Comparison of ENCODE assay signal across 8 mouse cellular contexts in genomic region chr1:75000496-75000895, GRCm38 (mm10). TPM values are rescaled to one million over a fixed set of nuclear protein-coding genes. Genes with fewer than 3 reads are reported as not detected.
DNase-seq lines count a peak whose midpoint lies in the region; ATAC-seq and TF ChIP-seq lines count a peak whose summit lies in the region.

No protein-coding gene starts in this region.

- intact Hi-C loops in left cerebral cortex, postnatal 14 days (cut with DNase I): no loop called here

- DNase-seq in frontal cortex, adult 2 months (ENCODE audit: extremely low spot score in 1 of 2, low spot score in 1 of 2): peak; percentile 5 to 57
- DNase-seq in frontal cortex, postnatal 14 days (ENCODE audit: low spot score in 2 of 2): no peak
- peak; percentile 44 for DNase-seq in ovary, postnatal 36 days (ENCODE audit: low spot score)
- no peak for DNase-seq in ovary, adult 18-20 months (ENCODE audit: low spot score)
- peak; percentile 23 to 47 for DNase-seq in left cerebral cortex, postnatal 14 days (ENCODE audit: low spot score in 2 of 2)
- peak; percentile 11 for DNase-seq in spleen, adult 12 weeks (ENCODE audit: low spot score)

- WGBS in bone marrow, adult 2 months: 0% methylated on average over 1 of the region's 1 CpGs
- WGBS in embryonic facial prominence, embryonic 15.5 days: 3% methylated on average over 1 of the region's 1 CpGs

- no peak for ATAC-seq in embryonic facial prominence, embryonic 15.5 days (ENCODE audit: insufficient number of reproducible peaks, low FRiP score, low TSS enrichment, low read depth)

- no peak overlapping the region for H3K27ac ChIP-seq in bone marrow, adult 2 months (ENCODE audit: control insufficient read depth, insufficient read depth, low read depth, low read length, poor library complexity)
- H3K27ac ChIP-seq in embryonic facial prominence, embryonic 15.5 days (replicated peaks): peak overlapping the region; percentile 34; the same call in 1 of the 2 replicates

- H3K36me3 ChIP-seq in embryonic facial prominence, embryonic 15.5 days: no peaks in the 10 kb centered on the region

- H3K4me1 ChIP-seq in bone marrow, adult 2 months (ENCODE audit: control insufficient read depth, insufficient read depth, low read length): no peaks in the 10 kb centered on the region
- H3K4me1 ChIP-seq in embryonic facial prominence, embryonic 15.5 days: peaks cover 10% of the 10 kb centered on the region; the same call in 1 of the 2 replicates

- TF ChIP-seq POLR2A in bone marrow, adult 2 months (IDR thresholded peaks at IDR 0.05; ENCODE audit: borderline replicate concordance, control insufficient read depth, low read depth, low read length): no peak

- H3K9me3 ChIP-seq in embryonic facial prominence, embryonic 15.5 days (replicated peaks): no peaks in the 10 kb centered on the region

- no peaks in the 10 kb centered on the region for H3K27me3 ChIP-seq in embryonic facial prominence, embryonic 15.5 days

- H3K9ac ChIP-seq in embryonic facial prominence, embryonic 15.5 days: no peak overlapping the region

- no peak overlapping the region for H3K4me2 ChIP-seq in embryonic facial prominence, embryonic 15.5 days (replicated peaks)

- H3K4me3 ChIP-seq in bone marrow, adult 2 months (replicated peaks; ENCODE audit: control insufficient read depth, low read depth, low read length): no peak overlapping the region
- no peak overlapping the region for H3K4me3 ChIP-seq in embryonic facial prominence, embryonic 15.5 days (replicated peaks)

- TF ChIP-seq CTCF in bone marrow, adult 2 months (IDR thresholded peaks at IDR 0.05; ENCODE audit: control insufficient read depth, insufficient read depth, low read length): peak; percentile 46

RNA-seq across cellular contexts. Expression of gene Ihh, which starts 49.0 kb away (rescaled TPM):
- polyA plus RNA-seq in frontal cortex, adult 2 months (2012; rRNA removed): 0.24 and 0.32 TPM in 2 replicates
- 0.82 TPM in 1 of 2 replicates, not detected in the other for polyA plus RNA-seq in bone marrow, adult 2 months (2011; ENCODE audit: insufficient read depth, insufficient read length, low replicate concordance, missing spikeins)
- 1.6 and 1.7 TPM in 2 replicates for polyA plus RNA-seq in embryonic facial prominence, embryonic 15.5 days (2015; fragmentation: Nextera tagmentation; extraction: Ambion mirVana)
- total RNA-seq in left cerebral cortex, postnatal 14 days (2021): under 1 TPM; 0.30 to 0.33 TPM

Comparison
In these comparisons a context has a peak if more than half of its experiments do, and no peak if none do; other contexts are left out.
1. DNase-seq: peak in frontal cortex, adult 2 months (2 of 2), ovary, postnatal 36 days (single experiment), left cerebral cortex, postnatal 14 days (2 of 2) and spleen, adult 12 weeks (single experiment); none in frontal cortex, postnatal 14 days (0 of 2) and ovary, adult 18-20 months (single experiment).